Mouse (Mus musculus) urinary bladder, adult 2 months (tissue): Measurements from ENCODE around the gene Zfp81. TPM values are rescaled to one million over a fixed set of nuclear protein-coding genes. Genes with fewer than 3 reads are reported as not detected.
"Not testable (repeated sequence)": the region's sequence is repeated elsewhere in the genome, so short reads cannot be mapped to it uniquely, and the experiment has no call there.

ENCODE experiments used
- DNase-seq: peaks from one replicate; pipeline ENCODE4 v3.0.0; 2022; ENCODE audit warnings: low spot score
- polyA plus RNA-seq: library from polyadenylated mRNA; depleted of rRNA; stranded (reverse); fragments of >200 nt; gene quantifications from 2 replicates; pipeline ENCODE4 v1.2.3, GENCODE M21; 2012; rRNA removed

Gene Zfp81
- 5.2 and 5.4 TPM in 2 replicates for polyA plus RNA-seq

GRCm38 (mm10) chr17:33358411-33359384 lies at the start of gene Zfp81:
Gene Zfp81 (minus strand): TSS chr17:33358878.
- DNase-seq, result peak; percentile 57

- DNase-seq, result peak; percentile 50
These were observed 35.7 kb upstream of the Zfp81 start, which contains the start of gene Zfp101 for GRCm38 (mm10) chr17:33394182-33395034. Gene Zfp101 (minus strand): TSS chr17:33394641.

- no peak for DNase-seq
These were observed 33.6 kb upstream of the Zfp81 start for GRCm38 (mm10) chr17:33392271-33392670.

- no peak for DNase-seq
These were observed 27.0 kb upstream of the Zfp81 start for GRCm38 (mm10) chr17:33385705-33386104.

- DNase-seq, result no peak
These were observed 14.1 kb upstream of the Zfp81 start for GRCm38 (mm10) chr17:33372795-33373194.

- no peak for DNase-seq
These were observed 5.7 kb downstream of the Zfp81 start for GRCm38 (mm10) chr17:33352981-33353380.

GRCm38 (mm10) chr17:33289876-33290149 lies 68.9 kb downstream of the Zfp81 start:
- not testable (repeated sequence) for DNase-seq

GRCm38 (mm10) chr17:33289039-33289875 lies 69.4 kb downstream of the Zfp81 start, which contains the start of gene Zfp955b:
Gene Zfp955b (plus strand): TSS chr17:33289544.
- not testable (repeated sequence) for DNase-seq

Other genes starting within 250 kb of the Zfp81 start
- 0.04 and 0.07 TPM in 2 replicates for gene Morc2b, start 219.2 kb downstream of the Zfp81 start, polyA plus RNA-seq
- not detected in 2 replicates for gene Olfr55, start 190.4 kb downstream of the Zfp81 start, polyA plus RNA-seq
- not detected in 2 replicates for gene Olfr239, start 167.6 kb downstream of the Zfp81 start, polyA plus RNA-seq
- 0.09 and 0.22 TPM in 2 replicates for gene Olfr1564, start 137.2 kb downstream of the Zfp81 start, polyA plus RNA-seq
- 6.7 and 7.1 TPM in 2 replicates for gene Zfp955a, start 103.7 kb downstream of the Zfp81 start, polyA plus RNA-seq
- not detected in 2 replicates for gene Olfr63, start 94.2 kb downstream of the Zfp81 start, polyA plus RNA-seq
- 5.5 and 6.4 TPM in 2 replicates for gene Zfp955b, start 69.3 kb downstream of the Zfp81 start, polyA plus RNA-seq
- gene Zfp101, start 35.8 kb upstream of the Zfp81 start, polyA plus RNA-seq, result 8.5 and 9.5 TPM in 2 replicates
- 0.25 TPM in 2 replicates for gene Actl9, start 74.0 kb upstream of the Zfp81 start, polyA plus RNA-seq
- 78.8 and 99.6 TPM in 2 replicates for gene Adamts10, start 165.3 kb upstream of the Zfp81 start, polyA plus RNA-seq
- gene Myo1f, start 196.8 kb upstream of the Zfp81 start, polyA plus RNA-seq, result 6.4 and 6.5 TPM in 2 replicates